Mouse (Mus musculus) retina, adult 2 months (tissue): ENCODE measurements around the gene Ccdc155.

Experiments
- DNase-seq: peaks from one replicate; pipeline ENCODE4 v3.0.0-alpha.2; 2012; ENCODE audit warnings: low read depth, low spot score

Ccdc155 gene

DNA sequence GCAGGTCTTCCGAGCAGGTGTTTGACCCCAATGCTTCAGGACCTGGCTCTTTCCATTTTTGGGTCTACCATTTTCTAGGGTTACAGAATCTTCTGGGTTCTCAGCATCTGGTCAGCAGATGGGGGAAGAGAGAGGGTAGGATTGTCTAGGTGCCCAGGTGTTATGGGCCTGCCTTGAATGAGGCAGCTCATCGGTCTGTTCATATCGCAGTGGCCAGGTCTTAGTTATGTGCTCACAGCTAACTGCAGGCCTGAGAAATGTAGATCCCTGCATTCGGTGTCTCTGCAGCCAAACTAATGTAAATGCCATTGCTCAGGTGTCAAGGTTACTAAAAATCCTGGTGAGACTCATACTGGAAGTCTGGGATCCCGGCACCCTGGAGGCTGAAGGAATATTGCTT is 21.7 kb upstream of the Ccdc155 start:
- DNase-seq: no peak

DNA sequence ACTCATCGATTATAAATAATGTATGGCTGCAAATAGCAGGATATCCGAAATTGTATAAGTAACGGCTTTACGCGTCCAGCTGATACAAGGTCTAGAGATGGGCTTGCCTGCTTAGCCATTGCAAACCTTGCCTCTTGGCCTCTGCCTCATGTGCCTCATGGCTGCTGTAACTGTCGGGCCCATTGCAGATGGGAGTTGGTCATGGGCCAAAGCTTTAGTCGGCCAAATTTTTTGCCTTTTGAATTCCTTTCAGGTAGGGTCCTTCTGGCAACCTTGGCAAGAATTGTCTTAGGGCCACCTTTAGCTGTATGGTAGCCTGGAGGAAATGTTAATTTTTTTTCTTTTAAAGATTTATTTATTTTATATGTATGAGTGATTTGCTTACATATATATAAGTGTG is 20.1 kb upstream of the Ccdc155 start:
- DNase-seq: no peak

- no peak for DNase-seq
Observed at GRCm38 (mm10) chr7:45221680-45222079, 17.0 kb upstream of the Ccdc155 start.

- DNase-seq: no peak
Observed at GRCm38 (mm10) chr7:45216442-45217183, 11.9 kb upstream of the Ccdc155 start.

GRCm38 (mm10) chr7:45215673-45216441 is 11.2 kb upstream of the Ccdc155 start, which contains the start of gene Tead2:
Tead2 (plus strand) TSS chr7:45215753.
- no peak for DNase-seq

- no peak for DNase-seq
Observed at GRCm38 (mm10) chr7:45213708-45214107, 9.0 kb upstream of the Ccdc155 start.

DNA sequence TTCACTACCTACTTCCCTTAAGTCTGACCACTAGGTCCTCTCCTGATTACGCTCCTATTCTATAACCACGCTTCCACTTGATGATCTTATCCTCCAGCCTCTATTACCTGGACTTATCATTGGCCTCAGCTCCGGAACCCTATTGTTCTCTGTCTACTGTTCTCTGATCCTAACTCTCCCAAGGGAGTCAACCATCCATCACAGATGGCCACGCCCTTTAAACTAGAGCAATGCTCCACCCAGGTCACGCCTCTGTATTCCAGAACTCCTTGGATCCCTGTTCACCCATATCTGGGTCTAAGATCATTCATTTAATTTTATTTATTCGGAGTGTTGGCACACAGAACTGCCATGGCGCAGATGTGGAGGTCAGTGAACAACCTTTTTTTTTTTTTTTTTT is 7.7 kb upstream of the Ccdc155 start:
- no peak for DNase-seq

- no peak for DNase-seq
Observed at GRCm38 (mm10) chr7:45211851-45212251, 7.2 kb upstream of the Ccdc155 start, which contains the start of gene Dkkl1. Dkkl1 (minus strand) TSS chr7:45212147.

DNA sequence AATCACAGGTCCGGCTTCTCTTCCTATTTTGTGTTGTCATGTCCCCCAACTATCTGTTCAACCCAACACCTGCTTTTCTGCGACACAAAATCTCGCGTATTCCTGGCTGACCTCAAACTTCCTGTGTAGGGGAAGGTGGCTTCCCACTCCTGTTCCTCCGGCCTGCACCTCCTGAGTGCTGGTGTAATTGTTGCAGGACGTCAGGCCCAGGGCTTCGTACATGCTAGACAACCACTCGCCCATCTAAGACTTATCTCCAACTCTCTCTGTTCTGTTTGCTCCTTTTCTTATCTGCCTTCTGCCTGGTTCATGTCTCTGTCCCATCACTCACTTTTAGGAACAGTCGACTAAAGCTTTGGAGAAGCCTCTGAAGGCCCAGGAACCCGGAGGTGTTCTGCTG is 6.4 kb upstream of the Ccdc155 start:
- DNase-seq: no peak

- no peak for DNase-seq
Observed at GRCm38 (mm10) chr7:45208260-45208659, 3.6 kb upstream of the Ccdc155 start.

GRCm38 (mm10) chr7:45202654-45203053 is 2.0 kb downstream of the Ccdc155 start:
- DNase-seq: no peak

DNA sequence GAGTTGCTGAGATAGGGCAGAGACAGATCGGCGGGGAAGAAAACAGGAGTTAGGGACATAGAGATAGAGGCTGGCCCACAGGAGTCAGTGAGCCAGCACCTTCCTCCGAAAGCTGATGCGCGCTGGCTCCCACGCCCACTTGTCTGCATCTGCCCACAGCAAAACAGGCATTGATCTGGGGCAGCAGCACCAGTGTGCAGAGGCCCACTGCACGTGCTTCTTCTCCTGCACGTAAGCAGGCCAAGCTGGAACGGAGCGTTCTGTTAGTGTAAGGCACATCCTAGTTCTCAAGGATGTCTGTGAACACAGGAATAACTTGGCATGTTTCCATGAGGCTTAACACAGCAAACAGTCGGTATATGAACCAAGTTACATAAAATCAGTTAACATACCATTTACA is 5.7 kb downstream of the Ccdc155 start:
- DNase-seq: no peak

GRCm38 (mm10) chr7:45198435-45198834 is 6.3 kb downstream of the Ccdc155 start:
- DNase-seq: peak; percentile 75

DNA sequence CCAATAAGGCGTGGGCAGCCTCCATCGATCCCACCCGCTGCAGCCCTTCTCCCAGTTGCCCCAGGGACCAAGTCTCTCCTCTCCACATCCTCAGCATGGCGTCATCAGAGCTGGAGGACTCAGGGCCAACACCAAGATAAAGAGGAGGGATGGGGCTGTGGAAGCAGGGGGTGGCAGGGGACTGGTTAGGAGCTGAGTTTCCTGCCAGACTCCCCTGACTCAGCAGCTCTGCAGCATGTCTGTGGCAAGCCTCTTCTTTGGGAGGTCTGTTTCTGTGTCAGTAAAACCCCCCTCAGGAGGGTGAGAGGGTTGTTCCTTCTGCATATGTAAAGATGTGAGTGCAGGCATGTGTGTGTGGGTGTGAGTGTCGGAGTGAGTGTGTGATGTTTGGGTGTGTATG is 7.7 kb downstream of the Ccdc155 start:
- no peak for DNase-seq

- DNase-seq: no peak
Observed at GRCm38 (mm10) chr7:45196176-45196535, 8.5 kb downstream of the Ccdc155 start.

DNA sequence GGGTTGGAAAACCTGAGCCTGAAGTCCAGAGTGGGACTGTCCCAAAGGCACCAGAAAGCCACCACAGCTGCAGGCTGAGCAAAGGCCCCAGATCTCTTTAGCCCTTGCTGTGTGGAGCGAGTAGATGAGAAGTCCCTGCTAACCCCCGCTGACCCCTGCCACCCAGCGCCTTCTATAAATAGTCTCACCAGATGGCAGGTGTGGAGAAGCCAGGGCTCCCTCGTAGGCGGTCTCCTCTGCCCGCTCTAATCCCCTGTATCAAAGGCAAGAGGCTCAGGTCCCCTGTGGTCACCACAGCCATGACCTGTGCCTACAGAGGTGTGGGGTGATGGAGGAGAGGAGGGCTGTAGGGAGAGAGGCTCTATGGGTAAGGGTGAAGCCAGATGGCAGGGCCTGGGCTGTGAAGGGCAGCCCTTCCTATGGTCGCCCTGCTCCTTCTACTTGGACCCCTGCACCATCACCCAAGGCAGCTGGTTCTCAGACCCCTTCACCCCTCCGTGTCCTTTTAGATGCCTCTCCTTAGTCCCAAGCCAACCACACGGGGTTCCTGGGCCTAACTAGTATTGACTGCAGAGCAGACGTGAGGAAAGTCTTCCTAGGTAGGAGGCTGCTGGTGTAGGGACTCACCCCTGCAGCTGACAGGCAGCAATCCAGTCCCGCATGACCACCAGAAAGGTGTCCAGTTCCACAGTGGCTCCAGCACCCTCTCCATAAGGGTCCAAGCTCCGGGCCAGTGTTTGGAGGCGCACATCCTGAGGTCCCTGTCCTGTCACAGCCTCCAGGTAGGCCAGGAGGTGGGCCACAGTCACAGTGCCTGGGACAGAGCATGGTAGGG is 9.1 kb downstream of the Ccdc155 start:
- peak; percentile 69 for DNase-seq

DNA sequence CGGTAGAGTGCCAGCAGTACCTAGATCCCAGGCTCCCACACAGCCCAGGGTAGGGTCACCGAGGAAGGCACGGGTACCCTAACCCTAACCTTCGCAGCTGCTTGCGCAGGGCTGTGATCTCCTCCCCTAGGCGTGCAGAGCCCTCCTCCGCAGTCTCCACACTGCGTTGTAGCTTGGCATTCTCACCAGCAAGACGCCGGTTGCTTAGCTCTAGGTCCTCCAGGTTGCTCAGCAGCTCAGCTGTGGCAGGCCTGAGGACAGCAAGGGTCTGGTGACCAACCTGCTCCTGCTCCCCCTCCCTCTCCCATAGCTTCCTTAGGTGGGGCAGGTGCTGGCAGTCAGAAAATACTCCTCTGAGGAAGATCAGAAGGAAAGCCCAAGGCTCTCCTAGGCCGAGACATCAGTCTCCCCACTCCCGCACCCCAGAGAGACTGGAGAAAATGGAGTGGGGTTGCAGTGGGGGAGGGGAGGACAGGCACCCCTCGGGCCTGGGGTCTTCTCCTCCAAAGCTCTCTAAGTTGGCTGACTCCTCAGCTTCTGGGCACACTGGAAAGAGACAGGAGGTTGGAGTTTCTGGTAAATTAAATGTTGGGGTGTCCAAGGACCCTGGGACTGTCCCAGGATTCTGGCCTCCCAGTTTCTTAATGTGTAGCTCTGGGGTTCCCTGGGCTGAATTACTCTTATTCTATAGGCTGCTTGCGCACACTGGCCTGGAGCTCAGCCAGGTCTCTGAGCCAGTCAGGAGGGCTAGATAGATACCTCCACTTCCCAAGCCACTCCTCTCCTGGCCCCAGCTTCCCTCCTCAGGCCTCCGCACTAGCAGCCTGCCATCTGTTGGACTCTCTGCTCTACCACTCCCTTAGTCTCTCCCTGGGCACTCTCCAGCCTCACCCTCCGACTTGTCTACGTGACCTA is 10.6 kb downstream of the Ccdc155 start:
- DNase-seq: no peak

GRCm38 (mm10) chr7:45193406-45193805 is 11.3 kb downstream of the Ccdc155 start:
- no peak for DNase-seq

DNA sequence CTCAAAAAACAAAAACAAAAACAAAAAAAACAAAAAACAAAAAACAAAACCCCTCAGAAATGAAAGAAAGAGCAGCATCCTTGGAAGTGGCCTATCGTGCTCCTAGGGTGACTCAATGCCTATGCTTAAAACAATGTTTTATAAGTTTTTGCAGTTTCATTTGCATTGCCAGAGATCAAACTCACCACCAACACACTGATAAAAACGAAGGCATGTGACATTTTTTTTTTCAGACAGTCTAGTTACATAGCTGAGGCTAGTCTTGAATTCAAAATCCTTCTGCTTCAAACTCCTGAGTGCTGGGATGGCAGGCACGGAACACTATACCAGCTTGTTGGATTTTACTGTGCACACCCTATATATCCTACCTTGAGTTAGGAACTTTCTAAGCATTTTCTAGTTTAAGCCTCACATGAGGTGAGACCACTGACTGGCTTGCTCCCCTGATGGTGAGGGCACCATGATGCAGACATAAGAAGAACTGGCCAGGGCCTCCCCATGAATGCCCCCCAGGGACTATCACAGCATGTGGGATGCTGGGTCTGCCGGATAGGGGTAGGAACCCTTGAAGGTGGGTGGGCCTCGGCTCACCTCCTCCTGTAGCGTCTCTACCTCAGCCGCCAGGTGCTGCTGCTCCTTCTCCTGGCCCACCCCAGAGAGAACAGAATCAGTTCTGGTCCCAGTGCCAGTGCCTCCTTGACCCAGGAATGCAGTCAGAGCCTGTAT is 11.9 kb downstream of the Ccdc155 start:
- DNase-seq: no peak

DNA sequence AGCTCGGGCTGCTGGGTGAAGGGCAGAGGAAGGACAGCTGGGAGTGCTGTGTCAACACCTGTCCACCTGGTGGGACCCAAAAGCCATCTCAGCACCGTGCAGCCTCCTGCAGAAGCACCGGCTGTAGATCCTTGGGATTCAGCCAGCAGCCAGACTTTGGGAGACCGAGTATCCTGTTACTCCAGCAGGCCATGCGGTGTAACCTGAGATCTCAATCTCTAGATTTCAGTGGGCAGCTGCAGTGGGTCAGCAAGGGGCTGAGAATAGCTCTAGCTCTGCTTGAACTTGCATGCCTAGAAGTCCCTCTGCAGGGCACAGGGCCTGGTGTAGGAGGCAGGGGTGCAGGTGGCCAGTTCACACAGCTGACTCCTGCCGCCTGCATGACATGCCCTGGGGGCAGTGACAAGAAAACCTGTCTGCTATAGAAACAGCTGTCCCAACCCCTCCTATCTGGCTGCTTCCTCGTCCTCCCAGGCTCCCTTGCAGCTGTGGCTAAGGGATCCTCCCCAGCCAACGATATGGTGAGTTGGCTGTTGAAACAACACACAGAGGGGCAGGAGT is 12.8 kb downstream of the Ccdc155 start:
- DNase-seq: no peak
